Mouse (Mus musculus): ENCODE data around the gene Hps6. TPM values are rescaled to one million over a fixed set of nuclear protein-coding genes. Genes with fewer than 3 reads are reported as not detected.

Hps6 gene
- total RNA-seq, 2 experiments from 2014 or later = 1.1 to 5.9 TPM

DNA sequence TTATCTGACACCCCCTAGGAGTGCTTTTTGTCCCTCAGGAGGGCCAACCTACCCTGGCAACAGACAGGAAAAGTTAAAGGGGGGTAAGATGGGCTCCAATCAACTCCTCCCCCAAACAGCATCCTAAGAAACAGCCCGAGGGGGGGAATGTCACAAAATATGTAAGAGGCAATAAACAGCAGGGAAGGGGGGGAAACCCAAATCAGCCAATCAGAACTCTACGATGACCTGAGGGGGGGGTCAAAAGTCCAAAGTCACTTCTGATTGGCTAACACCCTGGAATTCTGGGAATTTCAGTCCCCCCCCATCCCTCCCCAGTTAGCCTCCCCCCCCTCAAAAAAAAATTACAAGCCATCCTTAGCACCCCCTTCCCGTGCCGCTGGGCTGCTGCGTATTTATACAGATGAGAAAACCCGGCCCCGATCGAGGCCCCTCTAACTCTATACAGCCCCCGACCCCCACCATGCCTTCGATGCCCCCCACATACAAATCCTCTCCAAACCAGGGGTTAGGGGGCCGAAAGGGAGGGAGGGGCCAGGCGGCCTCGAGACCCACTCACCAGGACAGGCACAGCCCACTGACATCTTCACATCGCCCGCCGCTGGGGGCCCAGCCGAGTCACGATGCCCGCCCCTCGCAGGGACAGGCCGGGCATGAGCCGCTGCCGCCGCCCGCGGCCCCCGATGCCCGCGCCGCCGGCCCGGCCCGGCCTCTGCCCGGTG, 41.1 kb downstream of the Hps6 start, which contains the start of gene Pprc1:
Pprc1 (plus strand) TSS at position 616 of the 722 bp plus-strand sequence.
- ATAC-seq (replicated peaks; ENCODE audit: poor library complexity) = no peak

DNA sequence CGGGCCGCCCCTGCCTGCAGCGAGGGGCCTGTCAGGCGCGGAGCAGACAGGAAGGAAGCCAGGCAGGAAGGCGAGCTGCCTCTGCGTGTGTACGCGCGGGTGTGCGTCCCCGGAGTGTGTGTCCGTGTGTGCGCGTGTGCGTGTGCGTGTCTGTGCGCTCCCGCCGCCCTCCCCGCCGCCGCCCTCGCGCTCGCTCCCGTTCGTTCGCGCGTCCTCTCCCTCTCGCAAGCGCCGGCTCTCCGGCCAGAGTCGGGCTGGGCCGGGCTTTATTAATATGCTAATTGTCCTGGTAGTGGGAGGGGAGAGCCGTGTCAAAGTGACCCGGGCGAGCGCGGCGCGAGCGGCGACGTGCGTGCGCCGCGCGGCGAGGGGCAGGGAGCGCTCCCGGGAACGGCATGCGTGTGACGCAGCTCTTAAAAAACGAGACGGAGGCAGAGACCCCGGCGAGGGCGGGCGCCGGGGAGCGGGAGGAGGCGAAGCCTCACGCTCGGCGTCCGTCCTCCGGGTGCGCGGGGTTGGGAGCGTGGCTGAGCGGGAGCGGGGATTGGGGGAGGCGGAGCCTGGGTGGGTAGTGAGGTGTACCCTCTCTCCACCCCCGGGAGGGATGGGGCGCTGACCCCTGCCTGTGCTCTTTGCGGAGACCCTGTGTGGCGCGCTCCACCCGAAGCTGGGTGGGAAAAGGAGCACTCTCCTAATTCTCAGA, 41.8 kb downstream of the Hps6 start, which contains the start of gene Ldb1:
Ldb1 (minus strand) TSS at position 222 of the 703 bp plus-strand sequence.
- peak; percentile 45 for ATAC-seq (replicated peaks; ENCODE audit: poor library complexity)

DNA sequence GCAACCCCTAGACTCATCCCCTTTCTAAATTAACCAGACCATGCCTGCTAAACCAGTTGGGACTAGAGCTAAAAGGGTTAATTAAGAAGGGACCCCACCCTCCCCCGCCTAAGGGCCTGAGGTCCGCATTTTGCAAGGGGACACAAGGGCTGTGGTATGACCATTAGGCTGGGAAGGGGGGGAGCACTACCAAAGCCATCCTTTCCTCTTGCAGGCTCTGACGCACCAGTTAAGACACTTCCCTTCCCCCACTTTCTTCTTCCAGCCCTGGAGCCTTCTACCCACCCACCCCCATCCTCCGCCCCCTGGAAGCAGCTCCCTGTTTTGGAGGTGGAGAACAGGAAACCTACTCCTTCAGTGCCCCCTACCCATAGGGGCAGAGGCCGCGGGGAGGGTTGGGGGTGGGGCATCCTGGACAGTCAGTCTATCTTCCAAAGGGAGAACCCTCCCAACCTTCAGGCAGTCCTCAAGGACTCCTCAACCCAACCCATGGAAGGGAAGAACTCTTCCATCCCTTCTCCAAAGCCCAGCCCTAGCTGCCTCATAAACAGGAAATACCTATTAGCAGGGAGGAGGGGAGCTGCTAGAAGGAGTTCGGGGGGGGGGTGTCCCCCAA, 42.5 kb downstream of the Hps6 start:
- no peak for ATAC-seq (replicated peaks; ENCODE audit: poor library complexity)

DNA sequence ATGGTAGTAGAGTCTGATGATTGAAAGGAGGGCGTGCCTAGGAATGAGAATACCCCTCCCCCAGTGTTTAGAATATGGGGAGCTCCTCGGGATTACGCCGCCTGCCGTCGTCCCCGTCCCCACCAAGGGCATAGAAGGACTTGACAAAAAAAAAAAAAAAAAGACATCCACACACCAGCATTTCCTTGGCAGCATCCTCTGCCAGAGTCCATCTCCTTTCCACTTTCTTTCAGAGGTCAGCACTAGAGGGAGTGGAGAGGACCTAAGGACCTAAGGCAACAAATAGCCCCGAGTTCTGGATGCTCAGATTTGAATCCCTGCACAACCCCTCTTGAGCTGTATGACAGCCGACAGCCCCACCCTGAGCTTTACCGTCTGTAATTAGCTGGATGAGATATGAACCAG, 43.3 kb downstream of the Hps6 start:
- no peak for ATAC-seq (replicated peaks; ENCODE audit: poor library complexity)

DNA sequence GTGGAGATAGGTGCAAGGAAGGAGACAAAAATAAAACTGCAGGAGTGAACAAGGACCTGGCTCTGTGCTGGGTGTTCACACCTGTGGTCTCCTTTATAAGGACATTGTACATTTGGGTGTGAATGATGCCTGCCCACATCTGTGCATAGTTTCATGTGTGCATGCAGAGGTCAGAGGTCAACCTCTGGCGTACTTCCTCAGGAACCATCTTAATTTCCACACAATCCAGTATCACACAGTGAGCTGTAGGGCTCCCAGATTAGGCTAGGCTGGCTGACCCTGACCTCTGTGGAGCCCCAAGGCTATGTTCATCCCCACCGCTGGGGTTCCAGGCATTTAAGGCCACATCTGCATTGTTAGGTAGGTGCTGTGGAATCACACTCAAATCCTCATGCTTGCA, 44.1 kb downstream of the Hps6 start:
- no peak for ATAC-seq (replicated peaks; ENCODE audit: poor library complexity)

DNA sequence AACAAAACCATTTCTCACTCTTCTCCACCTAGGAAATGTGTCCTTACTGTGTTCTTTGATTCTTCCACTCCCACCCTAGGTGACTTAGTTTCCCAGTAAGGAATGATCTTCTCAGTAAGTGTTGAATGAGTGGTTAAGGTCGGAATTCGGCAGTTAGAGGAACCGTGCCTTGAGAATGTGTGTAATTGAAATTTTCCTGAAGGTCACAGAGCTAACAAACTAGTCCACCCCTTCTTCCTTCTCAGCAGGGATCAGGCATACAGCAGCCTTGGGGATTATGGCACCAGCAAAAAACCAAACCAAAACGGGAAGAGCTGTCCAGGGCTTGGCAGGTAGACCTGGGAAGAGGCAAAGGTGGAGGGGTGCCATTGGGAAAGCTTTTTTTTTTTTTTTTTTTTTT, 45.8 kb downstream of the Hps6 start:
- ATAC-seq (replicated peaks; ENCODE audit: poor library complexity) = no peak

DNA sequence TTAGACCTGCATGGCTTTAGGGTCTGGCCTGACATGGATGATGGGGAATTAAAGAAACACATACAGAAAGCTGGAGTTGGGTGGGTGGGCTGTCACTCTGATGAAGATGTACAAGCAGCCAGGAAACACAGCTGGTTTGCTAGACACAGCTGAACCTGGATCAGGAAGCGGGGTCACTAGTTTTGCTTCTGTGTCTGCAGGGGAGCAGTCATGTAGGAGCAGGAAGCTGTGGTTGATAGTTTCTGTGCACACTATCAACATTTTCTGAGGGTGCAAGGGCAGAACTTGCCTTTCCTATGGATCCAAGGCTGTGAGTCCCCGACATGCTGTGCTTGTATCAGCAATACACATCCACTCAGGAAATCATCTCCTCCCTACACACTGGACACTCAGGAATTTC, 47.2 kb downstream of the Hps6 start:
- ATAC-seq (replicated peaks; ENCODE audit: poor library complexity) = peak; percentile 59

Other genes starting within 250 kb of the Hps6 start
- 65.4 and 66.0 TPM in 2 replicates for gene Mgea5, start 219.7 kb upstream of the Hps6 start, total RNA-seq (2015)
- gene Mgea5, start 219.7 kb upstream of the Hps6 start, total RNA-seq (2017) = 109 and 124 TPM in 2 replicates
- 1.5 TPM in 1 of 2 replicates, not detected in the other for gene Kcnip2, start 187.4 kb upstream of the Hps6 start, total RNA-seq (2015)
- 0.07 TPM in 1 of 2 replicates, not detected in the other for gene Kcnip2, start 187.4 kb upstream of the Hps6 start, total RNA-seq (2017)
- gene Armh3, start 5.0 kb upstream of the Hps6 start, total RNA-seq (2015) = 11.3 and 11.8 TPM in 2 replicates
- 5.3 and 9.0 TPM in 2 replicates for gene Armh3, start 5.0 kb upstream of the Hps6 start, total RNA-seq (2017)
- gene Pprc1, start 41.4 kb downstream of the Hps6 start, total RNA-seq (2015) = 56.6 and 59.6 TPM in 2 replicates
- 20.7 and 26.0 TPM in 2 replicates for gene Pprc1, start 41.4 kb downstream of the Hps6 start, total RNA-seq (2017)
- gene Ldb1, start 41.7 kb downstream of the Hps6 start, total RNA-seq (2015) = 67.8 and 83.7 TPM in 2 replicates
- 80.5 and 109 TPM in 2 replicates for gene Ldb1, start 41.7 kb downstream of the Hps6 start, total RNA-seq (2017)
- 88.6 and 94.0 TPM in 2 replicates for gene Nolc1, start 72.4 kb downstream of the Hps6 start, total RNA-seq (2015)
- 180 and 221 TPM in 2 replicates for gene Nolc1, start 72.4 kb downstream of the Hps6 start, total RNA-seq (2017)
- not detected in 2 replicates for gene Elovl3, start 128.4 kb downstream of the Hps6 start, total RNA-seq (2015)
- not detected in 2 replicates for gene Elovl3, start 128.4 kb downstream of the Hps6 start, total RNA-seq (2017)
- gene Pitx3, start 144.8 kb downstream of the Hps6 start, total RNA-seq (2015) = not detected in 2 replicates
- gene Pitx3, start 144.8 kb downstream of the Hps6 start, total RNA-seq (2017) = not detected in 2 replicates
- gene Gbf1, start 149.0 kb downstream of the Hps6 start, total RNA-seq (2015) = 43.9 and 48.7 TPM in 2 replicates
- 21.8 and 39.4 TPM in 2 replicates for gene Gbf1, start 149.0 kb downstream of the Hps6 start, total RNA-seq (2017)

Data from megakaryocyte progenitor cell, adult 5-6 weeks (primary cell).